Mouse (Mus musculus) heart, embryonic 11.5 days (tissue): ENCODE results near the gene Adm2. TPM values are rescaled to one million over a fixed set of nuclear protein-coding genes. Genes with fewer than 3 reads are reported as not detected.

Experiments
- ATAC-seq: fragments of 200-750 bp; cut with Nextera tagmentation; replicated peaks from 2 replicates; pipeline ENCODE4 v1.8.0; 2017; ENCODE audit warnings: moderate library complexity; ENCODE audit not compliant: insufficient number of reproducible peaks, low FRiP score, low TSS enrichment
- H3K27ac ChIP-seq: fragments of 300-500 bp; sonication (generic); 2 replicates; pipeline ENCODE4 v1.5.1; 2014; ENCODE audit warnings: mild to moderate bottlenecking, low read depth, low read length
- H3K27me3 ChIP-seq: fragments of 300-500 bp; sonication (generic); 2 replicates; pipeline ENCODE4 v1.6.1; 2014; ENCODE audit warnings: mild to moderate bottlenecking, low read length, mixed read lengths; ENCODE audit not compliant: control insufficient read depth, insufficient read depth
- H3K36me3 ChIP-seq: fragments of 300-500 bp; sonication (generic); 2 replicates; pipeline ENCODE4 v1.6.1; 2014; ENCODE audit warnings: mild to moderate bottlenecking, low read length, moderate library complexity, mixed read lengths; ENCODE audit not compliant: control insufficient read depth, insufficient read depth
- H3K4me1 ChIP-seq: fragments of 300-500 bp; sonication (generic); 2 replicates; pipeline ENCODE4 v1.6.1; 2014; ENCODE audit warnings: low read length; ENCODE audit not compliant: control insufficient read depth, insufficient read depth
- H3K4me2 ChIP-seq: fragments of 300-500 bp; sonication (generic); 2 replicates; pipeline ENCODE4 v1.6.1; 2014; ENCODE audit warnings: mild to moderate bottlenecking, moderate library complexity
- H3K4me3 ChIP-seq: fragments of 300-500 bp; sonication (generic); 2 replicates; pipeline ENCODE4 v1.5.1; 2014; ENCODE audit warnings: low read depth, low read length
- H3K9ac ChIP-seq: fragments of 300-500 bp; sonication (generic); 2 replicates; pipeline ENCODE4 v1.6.1; 2014; ENCODE audit warnings: mild to moderate bottlenecking, low read depth, low read length, moderate library complexity
- H3K9me3 ChIP-seq: fragments of 300-500 bp; sonication (generic); replicated peaks from 2 replicates; pipeline ENCODE4 v1.6.1; 2016; ENCODE audit warnings: low read length; ENCODE audit not compliant: control insufficient read depth
- WGBS: fragments of 180-500 bp; shearing (Covaris S2); extraction: QIAGEN DNeasy Blood & Tissue Kit; methylation state at CpG from one replicate; pipeline ENCODE4 v1.1.7; 2014; ENCODE audit not compliant: insufficient replicate concordance; 5-methylcytosine and 5-hydroxymethylcytosine counted together
- polyA plus RNA-seq: library from polyadenylated mRNA; unstranded; fragments of >200 nt; fragmentation: Nextera tagmentation; extraction: Ambion mirVana; gene quantifications from 2 replicates; pipeline ENCODE4 v1.2.1, GENCODE M21; 2014

Adm2 gene
- polyA plus RNA-seq, 1 experiment from 2014 or later = 1.0 TPM

DNA sequence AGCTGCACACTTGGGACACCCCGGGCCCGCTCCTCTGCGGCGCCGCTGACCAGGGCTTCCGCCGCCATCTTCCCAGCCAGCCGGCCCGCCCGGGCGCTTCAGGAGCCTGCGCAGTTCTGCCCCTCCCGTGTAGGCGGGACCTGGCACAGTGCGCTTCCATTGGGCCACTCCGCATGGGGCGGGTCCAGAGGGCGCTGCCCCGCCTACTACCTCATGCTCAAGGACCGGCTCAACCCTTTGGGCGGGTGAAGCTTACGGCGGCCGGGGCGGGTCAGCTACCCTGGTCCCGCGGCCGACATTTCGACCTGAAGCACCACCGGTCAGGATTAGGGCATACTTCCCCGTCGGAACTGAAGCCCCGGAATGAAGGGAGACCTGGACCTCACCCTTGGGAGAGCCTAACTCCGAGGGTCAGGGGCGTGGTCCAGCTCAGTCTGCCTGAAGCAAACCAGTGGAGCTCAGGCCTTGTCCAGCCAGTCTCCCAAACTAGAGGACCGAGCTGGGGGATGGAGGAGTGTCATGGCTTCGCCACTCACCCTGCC, 7.3 kb upstream of the Adm2 start, which contains the start of gene Sbf1:
Sbf1 (minus strand) TSS at position 122 of the 542 bp plus-strand sequence.
- peak within 1 kb of the TSS; percentile 73 for H3K4me2 ChIP-seq
- no peaks in the 10 kb centered on the region; the same call in 1 of the 2 replicates for H3K36me3 ChIP-seq
- H3K9ac ChIP-seq = peak within 1 kb of the TSS; percentile 87
- ATAC-seq = peak; percentile 100
- no peaks in the 10 kb centered on the region for H3K27me3 ChIP-seq
- no peaks in the 10 kb centered on the region for H3K9me3 ChIP-seq
- H3K27ac ChIP-seq = peak within 1 kb of the TSS; percentile 38; the same call in 1 of the 2 replicates
- under 1% methylated on average over 37 of the region's 37 CpGs for WGBS
- peak within 1 kb of the TSS; percentile 94 for H3K4me3 ChIP-seq
- H3K4me1 ChIP-seq = peaks cover 14% of the 10 kb centered on the region

DNA sequence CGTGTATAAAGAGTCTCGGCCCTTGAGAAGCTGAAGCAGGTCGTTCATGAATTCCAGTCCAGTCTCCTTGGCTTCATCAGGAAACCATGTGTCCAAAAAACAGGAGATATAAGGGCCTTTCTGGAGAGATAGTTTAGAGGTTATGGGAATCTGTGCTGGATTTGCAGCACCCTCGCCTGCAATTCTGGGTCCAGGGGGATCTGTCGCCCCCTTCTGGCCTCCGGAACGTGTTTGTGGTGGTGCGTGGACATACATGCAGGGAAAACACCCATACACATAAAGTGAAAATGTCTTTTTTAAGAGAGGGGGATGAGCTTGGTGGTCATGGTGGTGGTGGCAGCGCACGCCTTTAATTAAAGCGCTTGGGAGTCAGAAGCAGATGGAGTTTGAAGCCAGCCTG, 6.4 kb upstream of the Adm2 start:
- no peak overlapping the region for H3K9ac ChIP-seq
- H3K4me1 ChIP-seq = peaks cover 14% of the 10 kb centered on the region
- 58% methylated on average over 11 of the region's 11 CpGs for WGBS
- H3K4me3 ChIP-seq = no peak overlapping the region
- H3K9me3 ChIP-seq = no peaks in the 10 kb centered on the region
- H3K4me2 ChIP-seq = no peak overlapping the region
- H3K27me3 ChIP-seq = no peaks in the 10 kb centered on the region
- no peak overlapping the region for H3K27ac ChIP-seq
- no peaks in the 10 kb centered on the region; the same call in 1 of the 2 replicates for H3K36me3 ChIP-seq
- ATAC-seq = no peak

DNA sequence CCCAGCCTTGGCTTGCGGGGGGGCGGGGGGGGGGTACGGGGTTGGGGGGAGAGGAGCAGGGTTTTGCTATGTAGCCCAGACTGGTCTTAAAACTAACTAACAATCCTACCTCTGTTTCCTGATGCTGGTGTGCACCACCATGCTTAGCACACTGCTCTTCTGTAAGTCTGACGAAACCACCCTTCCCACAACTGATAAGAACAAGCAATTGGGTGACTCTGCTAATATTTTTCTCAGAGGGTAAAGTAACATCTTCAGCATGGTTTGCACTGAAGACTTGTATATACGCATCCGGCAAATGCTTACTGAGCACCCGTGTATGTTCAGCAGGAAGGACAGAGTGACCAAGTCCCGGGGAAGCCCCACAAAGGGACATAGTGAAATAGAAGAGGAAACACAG, 1.3 kb upstream of the Adm2 start:
- no peak overlapping the region for H3K9ac ChIP-seq
- H3K27me3 ChIP-seq = peaks cover 18% of the 10 kb centered on the region
- no peak overlapping the region for H3K4me2 ChIP-seq
- no peaks in the 10 kb centered on the region for H3K36me3 ChIP-seq
- H3K4me3 ChIP-seq = no peak overlapping the region
- no peaks in the 10 kb centered on the region for H3K9me3 ChIP-seq
- no peak overlapping the region for H3K27ac ChIP-seq
- H3K4me1 ChIP-seq = no peaks in the 10 kb centered on the region; the same call in 1 of the 2 replicates
- WGBS = 75% methylated on average over 8 of the region's 8 CpGs
- ATAC-seq = no peak

DNA sequence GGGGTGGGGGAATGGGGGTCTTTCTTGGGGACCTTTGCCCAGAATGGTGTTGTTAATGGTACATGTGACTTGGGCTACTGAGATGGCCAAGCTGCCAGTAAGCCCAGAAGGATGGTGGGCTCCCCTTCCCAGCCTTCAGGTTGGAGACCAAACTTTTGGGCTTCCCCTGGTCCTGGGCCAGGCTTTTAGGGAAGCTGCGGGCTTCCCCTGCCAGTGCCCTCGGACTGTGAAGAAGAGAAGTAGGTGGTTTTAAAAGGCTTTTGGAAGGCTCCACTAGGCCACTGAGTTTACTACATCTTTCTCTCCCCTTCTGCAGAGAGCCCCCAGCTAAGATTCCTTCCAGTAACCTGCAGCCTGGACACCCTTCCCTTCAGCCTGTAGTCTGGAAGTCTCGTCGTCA, 1.1 kb downstream of the Adm2 start:
- Histone ChIP-seq H3K9me3 (no peaks in the 10 kb centered on the region), H3K27ac (no peak overlapping the region), H3K4me3 (peak overlapping the region; percentile 41; the same call in 1 of the 2 replicates), H3K9ac (no peak overlapping the region), H3K27me3 (peaks cover 18% of the 10 kb centered on the region), H3K4me2 (peak overlapping the region; percentile 69), H3K36me3 (no peaks in the 10 kb centered on the region), H3K4me1 (no peaks in the 10 kb centered on the region; the same call in 1 of the 2 replicates)
- ATAC-seq = no peak
- 83% methylated on average over 4 of the region's 4 CpGs for WGBS

DNA sequence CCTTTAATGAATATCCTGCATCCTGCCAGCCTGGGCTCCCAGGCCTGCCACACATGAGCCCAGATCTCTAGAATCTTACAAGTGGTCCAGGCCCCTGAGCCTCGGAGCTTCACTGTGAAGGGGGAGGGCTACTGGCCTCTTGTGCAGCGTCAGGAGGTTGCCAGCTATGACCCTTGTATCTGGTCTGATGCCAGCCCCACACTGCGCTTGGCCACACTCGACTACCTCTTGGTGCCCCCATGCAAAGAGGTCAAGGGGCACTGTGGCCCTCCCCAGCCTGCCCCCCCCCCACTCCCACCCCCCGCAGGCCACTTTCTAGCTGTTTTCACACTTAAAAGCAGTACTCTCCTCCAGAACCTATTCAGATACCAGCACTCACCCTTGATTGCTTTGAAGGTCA, 3.9 kb downstream of the Adm2 start:
- WGBS = 44% methylated on average over 5 of the region's 5 CpGs
- H3K9me3 ChIP-seq = no peaks in the 10 kb centered on the region
- no peak overlapping the region for H3K27ac ChIP-seq
- no peak overlapping the region for H3K4me2 ChIP-seq
- no peaks in the 10 kb centered on the region for H3K36me3 ChIP-seq
- H3K27me3 ChIP-seq = peaks cover 18% of the 10 kb centered on the region
- H3K4me1 ChIP-seq = no peaks in the 10 kb centered on the region; the same call in 1 of the 2 replicates
- ATAC-seq = no peak
- H3K4me3 ChIP-seq = no peak overlapping the region
- no peak overlapping the region for H3K9ac ChIP-seq

DNA sequence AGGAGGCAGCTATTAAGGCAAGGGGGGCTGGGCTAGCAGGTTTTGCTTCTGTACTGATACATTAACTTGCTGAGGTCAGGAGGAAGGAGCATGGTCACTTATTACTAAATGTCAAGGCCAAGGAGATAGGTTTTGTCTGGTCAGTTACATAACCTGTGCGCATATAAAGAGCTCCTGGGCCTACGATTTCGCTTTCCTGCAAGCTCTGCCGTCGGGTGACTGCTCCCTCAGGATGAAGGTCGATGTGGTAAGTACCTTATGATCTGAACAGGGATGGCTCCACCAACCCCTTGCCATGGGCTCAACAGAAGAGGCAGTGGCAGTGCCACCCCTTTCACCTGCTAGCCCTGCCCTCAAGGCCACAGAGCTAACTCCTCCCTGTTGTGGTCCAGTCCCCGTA, 11.8 kb downstream of the Adm2 start, which contains the start of gene Miox:
Miox (plus strand) TSS at position 128 of the 400 bp plus-strand sequence.
- H3K4me3 ChIP-seq = no peak within 1 kb of the TSS
- ATAC-seq = no peak
- H3K27ac ChIP-seq = no peak within 1 kb of the TSS
- H3K4me2 ChIP-seq = no peak within 1 kb of the TSS
- no peaks in the 10 kb centered on the region for H3K4me1 ChIP-seq
- H3K27me3 ChIP-seq = no peaks in the 10 kb centered on the region
- no peaks in the 10 kb centered on the region for H3K9me3 ChIP-seq
- H3K9ac ChIP-seq = no peak within 1 kb of the TSS
- H3K36me3 ChIP-seq = no peaks in the 10 kb centered on the region
- 86% methylated on average over 7 of the region's 7 CpGs for WGBS

DNA sequence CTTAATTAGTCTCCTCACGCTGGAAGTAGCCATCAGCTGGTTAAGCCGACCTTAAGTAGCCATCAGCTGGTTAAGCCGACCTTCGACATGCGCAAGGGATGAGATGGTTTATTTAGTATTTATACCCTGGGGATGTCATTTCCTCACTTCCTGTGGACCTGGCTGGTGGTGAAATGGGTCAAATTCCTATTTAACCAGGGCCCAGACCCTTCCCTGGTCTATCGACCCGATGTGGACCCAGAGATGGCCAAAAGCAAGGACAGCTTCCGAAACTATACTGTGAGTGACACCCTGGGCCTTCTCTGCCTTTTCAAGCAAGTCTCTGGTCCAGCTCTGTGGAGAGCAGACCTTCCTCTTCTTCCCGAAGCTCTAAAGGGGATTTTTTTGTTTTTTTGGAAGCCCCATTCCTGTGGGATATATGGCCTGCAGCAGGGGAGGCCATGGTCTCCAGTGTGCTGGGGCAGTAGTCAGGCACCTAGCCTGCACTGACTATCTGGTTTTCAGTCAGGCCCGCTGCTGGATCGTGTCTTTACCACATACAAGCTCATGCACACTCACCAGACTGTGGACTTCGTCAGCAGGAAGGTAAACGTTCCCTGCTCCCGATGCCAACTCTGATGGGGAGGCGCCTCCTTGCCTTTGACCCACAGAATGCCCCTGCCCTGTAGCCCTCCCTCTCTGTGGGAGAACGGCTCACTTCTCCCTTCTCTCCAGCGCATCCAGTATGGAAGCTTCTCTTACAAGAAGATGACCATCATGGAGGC, 12.4 kb downstream of the Adm2 start:
- no peak overlapping the region for H3K27ac ChIP-seq
- WGBS = 75% methylated on average over 17 of the region's 17 CpGs
- no peak for ATAC-seq

DNA sequence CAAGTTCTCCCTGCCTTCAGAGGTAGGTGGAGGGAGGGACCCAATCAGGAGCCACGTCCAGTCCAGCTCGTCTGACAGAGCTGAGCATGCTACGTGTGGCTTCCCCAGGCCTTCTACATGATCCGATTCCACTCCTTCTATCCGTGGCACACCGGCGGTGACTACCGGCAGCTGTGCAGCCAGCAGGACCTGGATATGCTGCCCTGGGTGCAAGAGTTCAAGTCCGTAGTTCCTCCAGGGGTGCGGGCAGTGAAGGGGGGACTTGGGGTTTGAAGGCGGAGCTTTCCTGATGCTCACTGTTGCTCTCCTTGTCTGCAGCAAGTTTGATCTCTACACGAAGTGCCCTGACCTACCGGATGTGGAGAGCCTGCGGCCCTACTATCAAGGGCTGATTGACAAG, 13.9 kb downstream of the Adm2 start:
- Histone ChIP-seq H3K4me1 (no peaks in the 10 kb centered on the region), H3K27ac (no peak overlapping the region), H3K4me3 (no peak overlapping the region), H3K36me3 (no peaks in the 10 kb centered on the region), H3K27me3 (no peaks in the 10 kb centered on the region), H3K9me3 (no peaks in the 10 kb centered on the region), H3K4me2 (no peak overlapping the region), H3K9ac (no peak overlapping the region)
- ATAC-seq = no peak
- 71% methylated on average over 14 of the region's 14 CpGs for WGBS

More for the DNA sequence above, 12.4 kb downstream of the Adm2 start:
- Histone ChIP-seq H3K27me3 (no peaks in the 10 kb centered on the region), H3K36me3 (no peaks in the 10 kb centered on the region), H3K4me1 (no peaks in the 10 kb centered on the region), H3K9me3 (no peaks in the 10 kb centered on the region), H3K9ac (no peak overlapping the region), H3K4me2 (no peak overlapping the region), H3K4me3 (no peak overlapping the region)
